Mouse (Mus musculus): ENCODE measurements around the gene Klhdc10. TPM values are rescaled to one million over a fixed set of nuclear protein-coding genes. Genes with fewer than 3 reads are reported as not detected.

Klhdc10 gene
- total RNA-seq, 2 experiments from 2014 or later: 28.4 to 50.8 TPM

DNA sequence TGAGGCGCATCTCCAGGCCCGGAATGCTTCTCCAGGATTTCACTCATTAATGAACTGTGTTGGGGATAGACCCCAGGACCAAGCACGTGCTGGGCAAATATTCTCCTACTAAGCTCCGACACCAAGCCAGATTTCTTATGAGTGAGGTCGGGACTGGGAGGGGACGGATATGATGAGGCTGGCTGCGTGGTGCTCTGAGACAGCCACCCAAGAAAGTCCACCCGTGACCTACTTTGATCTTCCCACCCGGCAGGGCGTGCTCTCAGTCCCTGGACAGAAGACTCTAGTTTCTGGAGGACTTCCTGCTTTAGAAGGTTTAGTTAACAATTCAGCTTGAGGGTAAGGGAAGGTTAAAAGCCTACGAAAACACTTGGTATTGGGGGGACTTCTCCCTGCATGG, 63.9 kb downstream of the Klhdc10 start:
- ATAC-seq (replicated peaks; ENCODE audit: poor library complexity): no peak

DNA sequence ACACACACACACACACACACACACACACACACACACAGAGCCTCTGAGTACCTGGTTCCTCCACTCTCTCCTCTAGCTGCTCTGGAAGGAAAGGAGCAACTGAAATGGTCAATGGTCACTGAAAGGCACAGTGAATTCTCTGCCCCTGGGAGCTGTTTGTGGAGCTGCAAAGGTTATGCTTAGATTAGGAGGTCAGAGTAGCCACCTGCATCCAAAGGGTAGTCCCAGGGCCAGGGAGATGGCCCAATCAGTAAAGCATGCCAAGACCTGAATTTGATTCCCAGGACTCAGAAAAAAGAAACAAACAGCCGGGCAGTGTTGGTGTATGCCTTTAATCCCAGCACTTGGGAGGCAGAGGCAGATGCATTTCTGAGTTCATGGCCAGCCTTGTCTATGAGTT, 66.4 kb downstream of the Klhdc10 start:
- no peak for ATAC-seq (replicated peaks; ENCODE audit: poor library complexity)

DNA sequence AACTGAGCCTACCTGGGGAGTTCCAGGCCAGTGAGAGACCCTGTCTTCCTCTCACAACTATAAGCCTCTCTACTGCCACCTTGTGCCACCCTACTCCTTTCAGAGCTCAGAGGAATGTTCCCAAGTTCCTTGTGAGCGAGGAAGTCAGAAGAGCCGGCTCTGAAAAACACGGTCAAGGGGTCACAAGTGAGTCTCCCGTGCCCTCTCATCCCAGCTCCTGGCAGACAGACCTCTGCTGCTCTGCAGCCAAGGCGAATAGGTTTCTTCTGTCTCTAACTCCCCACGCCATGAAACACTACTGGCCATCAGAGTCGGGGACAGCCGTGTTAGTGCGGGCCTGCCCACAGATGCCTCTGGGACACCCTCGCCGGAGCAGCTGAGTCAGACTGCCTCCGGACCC, 67.0 kb downstream of the Klhdc10 start:
- peak; percentile 78 for ATAC-seq (replicated peaks; ENCODE audit: poor library complexity)

DNA sequence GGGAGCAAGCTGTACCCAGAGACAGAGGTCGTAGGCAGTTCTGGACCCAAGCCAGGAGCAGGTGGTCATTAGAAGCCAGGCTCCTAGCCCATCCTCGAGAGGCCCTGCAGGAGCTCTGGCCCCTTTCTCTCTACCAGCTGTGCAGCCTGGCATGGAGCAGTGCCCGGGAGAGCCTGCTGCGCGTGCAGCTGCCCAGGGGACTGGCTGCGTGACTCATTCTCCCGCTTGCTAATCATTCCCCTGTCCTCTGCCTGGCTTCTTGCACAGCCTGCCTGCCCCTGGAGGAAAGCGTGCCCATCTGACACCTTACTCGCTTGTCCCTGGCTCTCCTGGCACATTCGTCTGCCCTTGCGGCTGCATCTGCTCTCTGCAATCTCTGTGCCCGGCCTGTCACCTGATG, 67.7 kb downstream of the Klhdc10 start:
- ATAC-seq (replicated peaks; ENCODE audit: poor library complexity): no peak

DNA sequence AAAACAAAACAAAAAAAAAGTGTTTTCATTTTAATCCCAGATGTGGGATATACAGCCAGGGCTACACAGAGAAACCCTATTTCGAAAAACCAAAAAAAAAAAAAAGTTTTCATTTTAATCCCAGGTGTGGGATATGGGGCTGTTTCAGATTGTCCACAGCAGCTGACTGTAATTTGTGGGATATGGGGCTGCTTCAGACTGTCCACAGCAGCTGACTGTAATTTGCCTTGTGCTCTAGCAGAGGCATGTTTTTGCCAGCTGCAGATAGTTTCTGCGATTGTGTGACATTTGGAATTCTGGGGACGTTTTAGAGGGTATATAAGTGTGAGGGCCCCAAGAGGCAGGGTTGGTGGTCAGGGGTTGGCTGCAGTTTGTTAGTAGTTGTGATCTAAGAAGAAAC, 70.0 kb downstream of the Klhdc10 start:
- no peak for ATAC-seq (replicated peaks; ENCODE audit: poor library complexity)

DNA sequence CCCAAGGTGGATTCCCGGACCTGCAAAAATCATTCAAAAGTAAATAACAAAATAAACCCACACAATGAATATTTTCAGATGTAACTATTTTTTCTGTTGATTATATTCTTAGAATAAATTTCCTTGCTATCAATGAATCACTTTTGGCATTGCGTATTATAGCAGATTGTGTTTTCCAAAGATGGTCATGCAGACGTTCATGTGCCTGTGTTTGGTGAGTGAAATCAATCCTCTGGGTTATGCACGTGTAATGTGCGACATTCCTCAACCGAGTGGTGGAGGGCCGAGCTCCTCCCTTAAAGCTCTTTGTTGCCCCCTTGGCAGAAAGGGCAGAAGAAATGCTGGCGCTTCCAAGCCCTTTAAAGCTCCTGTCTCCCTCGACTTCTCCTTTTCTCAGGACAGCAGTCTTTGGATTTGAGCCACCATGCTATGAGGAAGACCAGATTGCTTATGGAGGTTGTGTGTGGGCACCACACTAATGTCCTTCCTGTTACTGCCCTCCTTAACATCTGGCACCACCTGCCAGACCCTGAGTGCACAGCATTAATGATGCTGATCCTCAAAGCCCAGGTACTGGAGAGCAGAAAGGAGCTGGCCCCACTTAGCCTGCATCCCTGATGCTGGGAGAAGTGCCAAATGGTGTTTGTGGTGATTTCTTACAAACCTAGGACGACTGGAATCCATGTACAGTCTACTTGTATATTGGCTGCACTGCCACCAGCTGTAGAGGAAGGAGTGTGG, 74.5 kb downstream of the Klhdc10 start:
- ATAC-seq (replicated peaks; ENCODE audit: poor library complexity): no peak

DNA sequence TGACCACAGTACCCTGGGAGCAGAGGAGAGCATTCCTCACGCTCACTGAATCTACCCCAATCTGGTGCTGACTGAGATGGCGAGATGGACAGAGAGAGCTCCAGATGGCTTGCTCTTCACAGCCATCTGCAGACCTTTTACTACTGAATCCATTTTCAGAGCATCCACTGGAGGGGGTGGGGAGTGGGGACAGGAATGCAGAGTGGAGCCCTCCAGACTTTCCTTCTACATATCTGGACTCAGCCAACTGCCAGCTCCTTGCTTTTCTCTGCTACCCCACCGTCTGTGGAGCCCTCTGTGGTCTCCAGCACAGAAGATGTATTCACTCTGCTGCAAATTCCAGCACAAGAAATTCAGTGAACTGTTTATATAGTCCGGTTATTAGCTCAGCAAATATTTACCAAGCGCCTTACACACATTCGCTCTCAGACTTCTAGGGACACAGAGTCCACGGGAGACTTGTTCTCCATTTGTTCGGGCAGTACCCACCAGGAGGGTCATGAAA, 75.6 kb downstream of the Klhdc10 start:
- no peak for ATAC-seq (replicated peaks; ENCODE audit: poor library complexity)

DNA sequence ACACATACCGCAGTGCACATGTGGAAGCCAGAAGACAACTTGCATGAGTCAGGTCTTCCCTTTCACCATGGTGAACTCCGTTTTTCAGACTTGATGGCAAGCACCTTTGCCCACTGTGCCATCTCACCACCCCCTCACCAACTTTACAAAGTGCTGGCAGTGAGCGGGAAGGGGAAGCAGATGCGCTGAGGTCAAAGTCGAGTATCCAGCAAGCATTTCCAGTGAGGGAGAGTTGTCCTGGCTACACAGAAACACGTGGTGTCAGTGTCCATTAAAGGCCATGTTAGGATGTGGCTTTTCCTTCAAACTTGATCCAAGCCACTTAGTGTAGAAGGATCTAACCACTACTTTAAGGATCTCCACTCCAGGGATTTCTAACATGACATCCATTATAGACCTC, 76.1 kb downstream of the Klhdc10 start:
- ATAC-seq (replicated peaks; ENCODE audit: poor library complexity): no peak

DNA sequence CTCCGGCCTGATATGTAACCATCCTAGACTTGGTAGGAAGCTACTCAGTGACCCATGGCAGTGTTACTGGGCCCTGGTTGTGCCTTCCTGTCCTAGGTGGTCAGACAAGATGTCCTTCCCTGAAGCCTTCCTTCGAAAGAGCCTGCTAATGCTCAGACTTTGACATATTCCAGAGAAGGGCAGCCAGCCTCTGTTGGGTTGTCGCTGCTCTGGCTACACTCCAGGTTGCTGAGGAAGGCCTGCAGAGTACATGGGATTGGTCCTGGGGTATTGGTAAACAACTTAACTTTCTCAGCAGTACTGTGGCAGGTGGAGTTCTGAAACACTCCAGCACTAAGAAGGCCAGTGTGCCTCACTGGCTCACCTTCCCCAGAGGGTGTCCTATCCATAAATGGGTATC, 77.8 kb downstream of the Klhdc10 start:
- ATAC-seq (replicated peaks; ENCODE audit: poor library complexity): no peak

DNA sequence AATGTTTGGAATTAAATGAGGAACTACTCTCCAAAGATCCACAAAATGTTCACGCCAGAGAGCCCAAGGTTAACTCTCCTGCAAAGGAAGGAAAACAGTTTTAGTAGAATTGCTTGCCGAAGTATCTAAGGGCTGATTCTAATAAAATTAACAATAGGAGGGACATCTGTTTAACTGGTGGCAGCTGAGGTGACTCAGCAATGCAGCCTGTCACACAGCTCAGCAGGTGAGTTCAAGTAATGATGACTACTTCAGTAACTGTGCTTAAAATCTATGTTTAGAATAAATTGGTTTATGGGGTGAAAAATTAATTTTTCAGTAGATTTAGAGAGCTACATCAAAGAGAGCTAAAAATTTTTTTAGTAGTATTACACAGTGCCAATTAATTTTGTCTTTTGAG, 81.2 kb downstream of the Klhdc10 start:
- ATAC-seq (replicated peaks; ENCODE audit: poor library complexity): no peak

DNA sequence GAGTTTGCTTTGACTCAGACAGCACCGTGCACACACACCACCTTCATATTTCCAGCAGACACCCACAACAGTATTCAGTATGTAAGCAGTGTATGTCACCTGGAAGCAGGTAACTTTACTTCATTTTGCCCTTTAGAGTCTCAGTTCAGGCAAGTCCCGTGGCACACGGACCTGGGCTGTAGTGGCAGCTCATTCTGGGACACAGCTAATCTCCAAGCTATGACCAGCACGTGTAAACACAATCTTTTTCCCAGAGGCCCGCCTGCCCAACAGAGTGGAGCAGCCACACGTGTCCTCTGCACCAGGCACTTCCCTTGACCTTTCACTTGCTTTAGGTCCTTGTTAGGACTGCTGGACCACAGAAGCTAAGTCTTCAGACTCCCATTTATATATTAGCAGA, 84.8 kb downstream of the Klhdc10 start:
- ATAC-seq (replicated peaks; ENCODE audit: poor library complexity): no peak

DNA sequence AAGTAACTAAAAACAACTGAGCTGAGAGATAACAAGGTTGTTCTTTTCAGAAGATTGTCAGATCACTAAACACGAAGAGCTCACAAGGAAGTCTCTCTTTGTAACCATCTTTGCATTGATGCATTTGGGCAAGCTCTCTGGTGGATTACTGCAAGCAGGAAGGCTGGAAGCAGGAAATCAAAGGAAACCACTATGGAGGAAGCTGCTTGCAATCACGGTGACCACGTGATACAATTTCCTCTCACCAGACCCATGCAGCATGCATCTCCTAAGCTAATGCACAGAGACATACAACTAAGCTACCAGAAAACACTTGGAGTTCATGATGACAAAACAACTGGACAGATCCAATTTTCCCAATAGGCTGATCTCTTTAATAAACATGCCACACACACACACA, 97.4 kb downstream of the Klhdc10 start:
- ATAC-seq (replicated peaks; ENCODE audit: poor library complexity): peak; percentile 26; the same call in 1 of the 2 replicates

Other genes with a start within 250 kb of the Klhdc10 start
- gene Ube2h, start 97.3 kb upstream of the Klhdc10 start, total RNA-seq (2015): 6.7 and 8.9 TPM in 2 replicates
- 5.6 and 7.5 TPM in 2 replicates for gene Ube2h, start 97.3 kb upstream of the Klhdc10 start, total RNA-seq (2017)
- gene Zc3hc1, start 10.8 kb upstream of the Klhdc10 start, total RNA-seq (2015): 31.0 and 35.6 TPM in 2 replicates
- 41.4 and 49.9 TPM in 2 replicates for gene Zc3hc1, start 10.8 kb upstream of the Klhdc10 start, total RNA-seq (2017)
- gene Tmem209, start 107.9 kb downstream of the Klhdc10 start, total RNA-seq (2015): 46.5 and 62.6 TPM in 2 replicates
- 29.4 and 31.7 TPM in 2 replicates for gene Tmem209, start 107.9 kb downstream of the Klhdc10 start, total RNA-seq (2017)
- not detected in 2 replicates for gene Ssmem1, start 108.0 kb downstream of the Klhdc10 start, total RNA-seq (2015)
- gene Ssmem1, start 108.0 kb downstream of the Klhdc10 start, total RNA-seq (2017): not detected in 2 replicates
- gene Cpa2, start 139.7 kb downstream of the Klhdc10 start, total RNA-seq (2015): 1.3 TPM in 1 of 2 replicates, not detected in the other
- not detected in 2 replicates for gene Cpa2, start 139.7 kb downstream of the Klhdc10 start, total RNA-seq (2017)
- gene Cpa4, start 166.5 kb downstream of the Klhdc10 start, total RNA-seq (2015): not detected in 2 replicates
- gene Cpa4, start 166.5 kb downstream of the Klhdc10 start, total RNA-seq (2017): not detected in 2 replicates
- gene Cpa5, start 209.1 kb downstream of the Klhdc10 start, total RNA-seq (2015): not detected in 2 replicates
- gene Cpa5, start 209.1 kb downstream of the Klhdc10 start, total RNA-seq (2017): not detected in 2 replicates
- gene Cpa1, start 237.3 kb downstream of the Klhdc10 start, total RNA-seq (2015): not detected in 2 replicates
- gene Cpa1, start 237.3 kb downstream of the Klhdc10 start, total RNA-seq (2017): not detected in 2 replicates